Mouse (Mus musculus) neural tube, embryonic 15.5 days (tissue): ENCODE measurements around the gene Slamf8. TPM values are rescaled to one million over a fixed set of nuclear protein-coding genes. Genes with fewer than 3 reads are reported as not detected.
A peak's percentile ranks its signal among the peaks of the same experiment; 100 is the strongest.

ENCODE experiments used
- ATAC-seq: fragments of 200-750 bp; cut with Nextera tagmentation; 2 replicates; pipeline ENCODE4 v1.8.0; 2017; ENCODE audit warnings: mild to moderate bottlenecking, moderate TSS enrichment, moderate library complexity; ENCODE audit not compliant: low FRiP score
- H3K27ac ChIP-seq: fragments of 300-500 bp; sonication (generic); replicated peaks from 2 replicates; pipeline ENCODE4 v1.5.1; 2015; ENCODE audit warnings: mild to moderate bottlenecking, inconsistent platforms
- H3K27me3 ChIP-seq: fragments of 300-500 bp; sonication (generic); replicated peaks from 2 replicates; pipeline ENCODE4 v1.6.1; 2015; ENCODE audit warnings: inconsistent platforms
- H3K36me3 ChIP-seq: fragments of 300-500 bp; sonication (generic); 2 replicates; pipeline ENCODE4 v1.6.1; 2015; ENCODE audit warnings: inconsistent platforms
- H3K4me1 ChIP-seq: fragments of 300-500 bp; sonication (generic); 2 replicates; pipeline ENCODE4 v1.6.1; 2015; ENCODE audit warnings: inconsistent platforms
- H3K4me2 ChIP-seq: fragments of 300-500 bp; sonication (generic); 2 replicates; pipeline ENCODE4 v1.6.1; 2015; ENCODE audit warnings: inconsistent platforms, mild to moderate bottlenecking, moderate library complexity
- H3K4me3 ChIP-seq: fragments of 300-500 bp; sonication (generic); replicated peaks from 2 replicates; pipeline ENCODE4 v1.5.1; 2015; ENCODE audit warnings: mild to moderate bottlenecking, inconsistent platforms
- H3K9ac ChIP-seq: fragments of 300-500 bp; sonication (generic); replicated peaks from 2 replicates; pipeline ENCODE4 v1.6.1; 2015; ENCODE audit warnings: mild to moderate bottlenecking, inconsistent platforms
- H3K9me3 ChIP-seq: fragments of 300-500 bp; sonication (generic); replicated peaks from 2 replicates; pipeline ENCODE4 v1.6.1; 2016; ENCODE audit warnings: inconsistent platforms
- WGBS: fragments of 180-500 bp; shearing (Covaris S2); methylation state at CpG from one replicate; pipeline ENCODE4 v1.1.7; 2015; ENCODE audit warnings: mixed read lengths; 5-methylcytosine and 5-hydroxymethylcytosine counted together
- polyA plus RNA-seq: library from polyadenylated mRNA; unstranded; fragments of >200 nt; fragmentation: Nextera tagmentation; extraction: Ambion mirVana; gene quantifications from 2 replicates; pipeline ENCODE4 v1.2.1, GENCODE M21; 2015

Gene Slamf8
- 0.33 TPM in 1 of 2 replicates, not detected in the other for polyA plus RNA-seq

- Histone ChIP-seq H3K4me1 (peaks cover 12% of the 10 kb centered on the region), H3K36me3 (no peaks in the 10 kb centered on the region), H3K9ac (no peak within 1 kb of the TSS), H3K4me3 (no peak within 1 kb of the TSS), H3K27me3 (no peaks in the 10 kb centered on the region), H3K4me2 (no peak within 1 kb of the TSS), H3K27ac (no peak within 1 kb of the TSS), H3K9me3 (no peaks in the 10 kb centered on the region)
- 86% methylated on average over 7 of the region's 7 CpGs for WGBS
- ATAC-seq, result no peak
Observed at GRCm38 (mm10) chr1:172590385-172590784, at the start of gene Slamf8. Gene Slamf8, minus strand, starts transcription at chr1:172590568.

- Histone ChIP-seq H3K9ac (no peak overlapping the region), H3K27me3 (no peaks in the 10 kb centered on the region), H3K4me2 (no peak overlapping the region), H3K4me1 (peaks cover 7% of the 10 kb centered on the region; the same call in 1 of the 2 replicates), H3K9me3 (no peaks in the 10 kb centered on the region), H3K27ac (no peak overlapping the region), H3K36me3 (no peaks in the 10 kb centered on the region), H3K4me3 (no peak overlapping the region)
- no peak for ATAC-seq
- WGBS, result 63% methylated on average over 2 of the region's 2 CpGs
Observed at GRCm38 (mm10) chr1:172638781-172639180, 48.4 kb upstream of the Slamf8 start.

GRCm38 (mm10) chr1:172637801-172638200 lies 47.4 kb upstream of the Slamf8 start:
- Histone ChIP-seq H3K36me3 (no peaks in the 10 kb centered on the region), H3K9ac (no peak overlapping the region), H3K9me3 (no peaks in the 10 kb centered on the region), H3K4me3 (no peak overlapping the region), H3K27ac (no peak overlapping the region), H3K27me3 (no peaks in the 10 kb centered on the region), H3K4me1 (peaks cover 7% of the 10 kb centered on the region; the same call in 1 of the 2 replicates), H3K4me2 (no peak overlapping the region)
- WGBS, result 54% methylated on average over 4 of the region's 4 CpGs
- no peak for ATAC-seq

- no peak overlapping the region for H3K4me2 ChIP-seq
- H3K27ac ChIP-seq, result no peak overlapping the region
- no peaks in the 10 kb centered on the region for H3K27me3 ChIP-seq
- peaks cover 15% of the 10 kb centered on the region for H3K4me1 ChIP-seq
- no peaks in the 10 kb centered on the region for H3K36me3 ChIP-seq
- H3K4me3 ChIP-seq, result no peak overlapping the region
- no peak overlapping the region for H3K9ac ChIP-seq
- 89% methylated on average over 5 of the region's 5 CpGs for WGBS
- no peaks in the 10 kb centered on the region for H3K9me3 ChIP-seq
- no peak for ATAC-seq
Observed at GRCm38 (mm10) chr1:172636266-172636665, 45.9 kb upstream of the Slamf8 start.

- Histone ChIP-seq H3K9ac (no peak overlapping the region), H3K36me3 (no peaks in the 10 kb centered on the region), H3K4me3 (no peak overlapping the region), H3K4me1 (peaks cover 15% of the 10 kb centered on the region), H3K27me3 (no peaks in the 10 kb centered on the region), H3K9me3 (no peaks in the 10 kb centered on the region), H3K27ac (peak overlapping the region; percentile 37), H3K4me2 (no peak overlapping the region)
- 49% methylated on average over 4 of the region's 4 CpGs for WGBS
- ATAC-seq, result no peak
Observed at GRCm38 (mm10) chr1:172635258-172635657, 44.9 kb upstream of the Slamf8 start.

GRCm38 (mm10) chr1:172634136-172634535 lies 43.8 kb upstream of the Slamf8 start:
- Histone ChIP-seq H3K36me3 (no peaks in the 10 kb centered on the region), H3K4me1 (peaks cover 17% of the 10 kb centered on the region), H3K4me3 (no peak overlapping the region), H3K27me3 (no peaks in the 10 kb centered on the region), H3K9me3 (no peaks in the 10 kb centered on the region), H3K9ac (no peak overlapping the region), H3K27ac (no peak overlapping the region), H3K4me2 (no peak overlapping the region)
- ATAC-seq, result no peak
- 90% methylated on average over 2 of the region's 2 CpGs for WGBS

GRCm38 (mm10) chr1:172632451-172633326 lies 42.3 kb upstream of the Slamf8 start, which contains the start of gene Dusp23:
Gene Dusp23, minus strand, starts transcription at chr1:172632962.
- H3K4me2 ChIP-seq, result peak within 1 kb of the TSS; percentile 85
- WGBS, result under 1% methylated on average over 53 of the region's 53 CpGs
- H3K4me1 ChIP-seq, result peaks cover 17% of the 10 kb centered on the region

GRCm38 (mm10) chr1:172631721-172632120 lies 41.4 kb upstream of the Slamf8 start:
- Histone ChIP-seq H3K4me1 (peaks cover 17% of the 10 kb centered on the region), H3K9me3 (no peaks in the 10 kb centered on the region), H3K4me3 (no peak overlapping the region), H3K27ac (no peak overlapping the region), H3K27me3 (no peaks in the 10 kb centered on the region), H3K4me2 (peak overlapping the region; percentile 85; the same call in 1 of the 2 replicates), H3K9ac (no peak overlapping the region), H3K36me3 (no peaks in the 10 kb centered on the region)
- WGBS, result 86% methylated on average over 5 of the region's 5 CpGs
- no peak for ATAC-seq

More at GRCm38 (mm10) chr1:172632451-172633326, 42.3 kb upstream of the Slamf8 start, which contains the start of gene Dusp23:
- no peaks in the 10 kb centered on the region for H3K9me3 ChIP-seq
- H3K27ac ChIP-seq, result peak within 1 kb of the TSS; percentile 91
- no peaks in the 10 kb centered on the region for H3K27me3 ChIP-seq
- ATAC-seq, result peak; percentile 98
- H3K36me3 ChIP-seq, result no peaks in the 10 kb centered on the region
- peak within 1 kb of the TSS; percentile 74 for H3K9ac ChIP-seq
- peak within 1 kb of the TSS; percentile 69 for H3K4me3 ChIP-seq

- Histone ChIP-seq H3K4me2 (no peak overlapping the region), H3K27ac (no peak overlapping the region), H3K4me1 (peaks cover 13% of the 10 kb centered on the region), H3K9me3 (no peaks in the 10 kb centered on the region), H3K9ac (no peak overlapping the region), H3K36me3 (no peaks in the 10 kb centered on the region), H3K4me3 (no peak overlapping the region), H3K27me3 (no peaks in the 10 kb centered on the region)
- 78% methylated on average over 7 of the region's 7 CpGs for WGBS
- no peak for ATAC-seq
Observed at GRCm38 (mm10) chr1:172629831-172630230, 39.5 kb upstream of the Slamf8 start.

- Histone ChIP-seq H3K36me3 (no peaks in the 10 kb centered on the region), H3K27me3 (no peaks in the 10 kb centered on the region), H3K27ac (no peak overlapping the region), H3K9me3 (no peaks in the 10 kb centered on the region), H3K4me3 (no peak overlapping the region), H3K4me2 (no peak overlapping the region), H3K9ac (no peak overlapping the region), H3K4me1 (0 out of 2 replicates have a peak, but pooled peaks cover 2% of the 10 kb centered on the region)
- 96% methylated on average over 3 of the region's 3 CpGs for WGBS
- ATAC-seq, result no peak
Observed at GRCm38 (mm10) chr1:172626306-172626705, 35.9 kb upstream of the Slamf8 start.

- H3K9me3 ChIP-seq, result no peaks in the 10 kb centered on the region
- no peak overlapping the region for H3K4me2 ChIP-seq
- no peaks in the 10 kb centered on the region; the same call in 1 of the 2 replicates for H3K27me3 ChIP-seq
- 75% methylated on average over 3 of the region's 3 CpGs for WGBS
- no peaks in the 10 kb centered on the region for H3K4me1 ChIP-seq
- no peak overlapping the region for H3K4me3 ChIP-seq
- no peaks in the 10 kb centered on the region for H3K36me3 ChIP-seq
- no peak overlapping the region for H3K27ac ChIP-seq
- no peak overlapping the region for H3K9ac ChIP-seq
- no peak for ATAC-seq
Observed at GRCm38 (mm10) chr1:172624081-172624480, 33.7 kb upstream of the Slamf8 start.

- no peaks in the 10 kb centered on the region for H3K4me1 ChIP-seq
- no peaks in the 10 kb centered on the region; the same call in 1 of the 2 replicates for H3K27me3 ChIP-seq
- no peak overlapping the region for H3K4me2 ChIP-seq
- H3K4me3 ChIP-seq, result no peak overlapping the region
- no peaks in the 10 kb centered on the region for H3K9me3 ChIP-seq
- H3K36me3 ChIP-seq, result no peaks in the 10 kb centered on the region
- no peak overlapping the region for H3K9ac ChIP-seq
- no peak for ATAC-seq
- 83% methylated on average over 5 of the region's 5 CpGs for WGBS
- no peak overlapping the region for H3K27ac ChIP-seq
Observed at GRCm38 (mm10) chr1:172623599-172623998, 33.2 kb upstream of the Slamf8 start.
